Comparison of ENCODE assay signal across 20 mouse cellular contexts in genomic region chr15:85961131-85961530, GRCm38 (mm10).
DNase-seq lines count a peak whose midpoint lies in the region; ATAC-seq and TF ChIP-seq lines count a peak whose summit lies in the region.
"Had no signal": no experiment of that assay in that cellular context is flagged by ENCODE, and none has a peak within 500 bp of the region (broad histone marks: within the 10 kb centered on the region; RNA-seq: fewer than 3 reads in every experiment).

No protein-coding gene starts in this region.

- no peak overlapping the region for H3K4me3 ChIP-seq in heart, embryonic 16.5 days (ENCODE audit: low read length)
- no peak overlapping the region for H3K4me3 ChIP-seq in heart, adult 2 months
- no peak overlapping the region for H3K4me3 ChIP-seq in thymus, adult 2 months (ENCODE audit: control insufficient read depth, insufficient read depth, low read length)
- H3K4me3 ChIP-seq: embryonic facial prominence, embryonic 15.5 days; forebrain, embryonic 12.5 days; heart, embryonic 15.5 days; hindbrain, embryonic 10.5 days had no signal

- TF ChIP-seq EP300 in heart, adult 2 months (IDR thresholded peaks at IDR 0.05; ENCODE audit: insufficient read depth, low read depth, low read length), result no peak

- no peaks in the 10 kb centered on the region for H3K9me3 ChIP-seq in heart, embryonic 16.5 days (replicated peaks; ENCODE audit: control insufficient read depth, low read length)
- H3K9me3 ChIP-seq: embryonic facial prominence, embryonic 15.5 days; forebrain, embryonic 12.5 days; heart, embryonic 15.5 days; hindbrain, embryonic 10.5 days had no signal

- H3K4me1 ChIP-seq in heart, embryonic 16.5 days (ENCODE audit: control insufficient read depth, insufficient read depth, low read length), result no peaks in the 10 kb centered on the region
- H3K4me1 ChIP-seq in heart, adult 2 months (ENCODE audit: control insufficient read depth, insufficient read depth, low read length), result no peaks in the 10 kb centered on the region
- peaks cover 28% of the 10 kb centered on the region for H3K4me1 ChIP-seq in thymus, adult 2 months (replicated peaks; ENCODE audit: control insufficient read depth, insufficient read depth, low read length)

- TF ChIP-seq POLR2A in heart, adult 2 months (IDR thresholded peaks at IDR 0.05; ENCODE audit: insufficient read depth, low read depth, low read length), result no peak
- peak; percentile 39; the same call in 1 of the 2 replicates for TF ChIP-seq POLR2A in thymus, adult 2 months (IDR thresholded peaks at IDR 0.05; ENCODE audit: control insufficient read depth, extremely low read depth, insufficient read depth, low read length, poor library complexity)

- no peaks in the 10 kb centered on the region for H3K27me3 ChIP-seq in heart, embryonic 16.5 days (ENCODE audit: control insufficient read depth, insufficient read depth, low read length)
- no peaks in the 10 kb centered on the region for H3K27me3 ChIP-seq in heart, adult 2 months (ENCODE audit: control insufficient read depth, insufficient read depth, low read length)
- H3K27me3 ChIP-seq in thymus, adult 2 months (ENCODE audit: control insufficient read depth, insufficient read depth, low read length), result no peaks in the 10 kb centered on the region
- H3K27me3 ChIP-seq: embryonic facial prominence, embryonic 15.5 days; forebrain, embryonic 12.5 days; heart, embryonic 15.5 days had no signal

- 63% methylated on average over 7 of the region's 7 CpGs for WGBS in heart, embryonic 16.5 days
- WGBS in heart, adult 2 months, result 75% methylated on average over 7 of the region's 7 CpGs
- WGBS in thymus, adult 2 months, result 8% methylated on average over 7 of the region's 7 CpGs

- no peak for DNase-seq in heart, adult 2 months
- no peak for DNase-seq in thymus, adult 2 months
- no peak for DNase-seq in thymus, adult 18-20 months
- DNase-seq in thymus, postnatal 14 days, result peak; percentile 40
- no peak for DNase-seq in kidney, postnatal 10 days
- DNase-seq in adrenal gland, postnatal 4 days (ENCODE audit: low spot score in 2 of 2), result no peak
- DNase-seq: adrenal gland, adult 2 months; adrenal gland, postnatal 25 days; cerebellum, adult 11 months; cerebellum, adult 8-10 months; cerebellum, postnatal 25 days; forebrain, postnatal 0 days; gastrocnemius, postnatal 14 days had no signal

- H3K27ac ChIP-seq in heart, embryonic 16.5 days (ENCODE audit: low read length), result 0 out of 2 replicates have a peak overlapping the region, but pooled peaks have one; percentile 3
- no peak overlapping the region for H3K27ac ChIP-seq in heart, adult 2 months
- peak overlapping the region; percentile 41; the same call in 1 of the 2 replicates for H3K27ac ChIP-seq in thymus, adult 2 months (ENCODE audit: control insufficient read depth, insufficient read depth, low read length)
- H3K27ac ChIP-seq: embryonic facial prominence, embryonic 15.5 days; forebrain, embryonic 12.5 days; heart, embryonic 15.5 days; hindbrain, embryonic 10.5 days; hindbrain, embryonic 14.5 days had no signal

- H3K36me3 ChIP-seq in heart, embryonic 16.5 days (ENCODE audit: control insufficient read depth, insufficient read depth), result no peaks in the 10 kb centered on the region
- no peaks in the 10 kb centered on the region for H3K36me3 ChIP-seq in heart, adult 2 months (ENCODE audit: control insufficient read depth, insufficient read depth, low read length)
- H3K36me3 ChIP-seq in thymus, adult 2 months (ENCODE audit: control insufficient read depth, insufficient read depth, low read length), result no peaks in the 10 kb centered on the region
- H3K36me3 ChIP-seq: embryonic facial prominence, embryonic 15.5 days; heart, embryonic 15.5 days had no signal

- no peaks in the 10 kb centered on the region for H3K79me2 ChIP-seq in heart, adult 2 months (replicated peaks; ENCODE audit: control insufficient read depth, insufficient read depth, low read length)

- no peak overlapping the region for H3K4me2 ChIP-seq in heart, embryonic 16.5 days (ENCODE audit: low read depth, low read length)
- H3K4me2 ChIP-seq: embryonic facial prominence, embryonic 15.5 days; forebrain, embryonic 12.5 days; heart, embryonic 15.5 days; hindbrain, embryonic 14.5 days had no signal

- intact Hi-C loops in heart, adult 2 months (cut with DNase I), result no loop called here

- no peak for TF ChIP-seq CTCF in heart, adult 2 months (IDR thresholded peaks at IDR 0.05)
- no peak for TF ChIP-seq CTCF in thymus, adult 2 months (IDR thresholded peaks at IDR 0.05; ENCODE audit: borderline replicate concordance, control insufficient read depth, extremely low read depth, insufficient read depth, low read length, poor library complexity)

- no peak overlapping the region for H3K9ac ChIP-seq in heart, embryonic 16.5 days (ENCODE audit: low read length)
- no peak overlapping the region for H3K9ac ChIP-seq in heart, adult 2 months (ENCODE audit: low read depth, low read length)
- H3K9ac ChIP-seq: embryonic facial prominence, embryonic 15.5 days; forebrain, embryonic 12.5 days; forebrain, postnatal 0 days; heart, embryonic 15.5 days; hindbrain, embryonic 14.5 days had no signal

- ATAC-seq in heart, embryonic 16.5 days (replicated peaks; ENCODE audit: extremely low read depth, insufficient read depth, low FRiP score), result no peak
- ATAC-seq: forebrain, postnatal 0 days; intestine, embryonic 16.5 days had no signal
